Mouse (Mus musculus) MEL (cell line): ENCODE measurements around the gene Ptprh.

Experiments used
- CTCF ChIP-seq, 3 experiments: IDR thresholded peaks in 2 of 3; conservative IDR thresholded peaks in 1 of 3; 2 replicates each; pipeline ENCODE4 v1.5.1; 2011 to 2012; ENCODE audit warnings: low read length in 3 of 3, low read depth in 2 of 3, mild to moderate bottlenecking in 2 of 3, improper control_type of control experiment in 1 of 3, inconsistent platforms in 1 of 3, mixed read lengths in 1 of 3, moderate library complexity in 1 of 3; ENCODE audit not compliant: control insufficient read depth in 1 of 3, insufficient read depth in 1 of 3, poor library complexity in 1 of 3, severe bottlenecking in 1 of 3
- ELF1 ChIP-seq: IDR thresholded peaks from 2 replicates; pipeline ENCODE4 v1.6.1; 2014; ENCODE audit warnings: low read depth, mild to moderate bottlenecking, inconsistent platforms, low read length, improper control_type of control experiment, moderate library complexity
- ETS1 ChIP-seq: IDR thresholded peaks from 2 replicates; pipeline ENCODE4 v1.6.1; 2012; ENCODE audit warnings: low read depth, mild to moderate bottlenecking, inconsistent platforms, low read length, improper control_type of control experiment, moderate library complexity
- HCFC1 ChIP-seq: IDR thresholded peaks from 2 replicates; pipeline ENCODE4 v1.6.1; 2012; ENCODE audit warnings: low read depth, mild to moderate bottlenecking, inconsistent platforms, low read length, improper control_type of control experiment, moderate library complexity
- MAX ChIP-seq: IDR thresholded peaks from 2 replicates; pipeline ENCODE4 v1.6.1; 2011; ENCODE audit warnings: low read length, improper control_type of control experiment
- POLR2A ChIP-seq, 2 experiments: IDR thresholded peaks; 2 replicates each; pipeline ENCODE4 v1.6.1; 2011 to 2012; ENCODE audit warnings: low read length in 2 of 2, mild to moderate bottlenecking in 2 of 2, control low read depth in 1 of 2, improper control_type of control experiment in 1 of 2, low read depth in 1 of 2, moderate library complexity in 1 of 2; ENCODE audit not compliant: control insufficient read depth in 1 of 2, insufficient read depth in 1 of 2, poor library complexity in 1 of 2
- TCF12 ChIP-seq: IDR thresholded peaks from 2 replicates; pipeline ENCODE4 v1.6.1; 2014; ENCODE audit warnings: low read depth, mild to moderate bottlenecking, inconsistent platforms, low read length, improper control_type of control experiment, moderate library complexity
- ZC3H11A ChIP-seq: IDR thresholded peaks from 2 replicates; pipeline ENCODE4 v1.6.1; 2012; ENCODE audit warnings: low read depth, mild to moderate bottlenecking, inconsistent platforms, low read length, improper control_type of control experiment
- ZNF384 ChIP-seq: IDR thresholded peaks from 2 replicates; pipeline ENCODE4 v1.6.1; 2012; ENCODE audit warnings: low read depth, mild to moderate bottlenecking, inconsistent platforms, low read length, improper control_type of control experiment

DNA sequence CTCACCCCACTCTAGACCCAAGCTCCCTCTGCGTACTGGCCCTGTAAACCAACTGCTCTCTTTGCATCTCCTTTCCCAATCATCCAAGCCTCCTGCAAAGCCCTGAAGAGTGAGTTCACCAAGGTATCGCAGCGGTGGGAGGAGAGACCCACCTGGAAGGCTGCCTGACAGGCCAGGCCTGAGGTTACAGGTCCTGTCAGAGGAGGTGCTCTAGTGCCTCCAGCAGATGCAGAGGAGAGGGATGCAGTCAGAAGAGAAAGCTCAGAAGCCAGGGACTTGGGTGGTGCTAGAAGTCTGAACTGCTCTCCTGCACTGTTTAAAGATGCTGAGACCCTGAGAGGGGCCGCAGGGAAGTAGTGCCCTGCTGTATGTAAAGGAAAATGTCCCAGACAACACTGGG lies 104.8 kb downstream of the Ptprh start:
- TF ChIP-seq ETS1 (no peak), CTCF (IDR thresholded peaks at IDR 0.05 in 2 of 3, conservative IDR thresholded peaks at IDR 0.05 in 1 of 3; ENCODE audit: control insufficient read depth in 1 of 3, insufficient read depth in 1 of 3, low read depth in 2 of 3, low read length in 3 of 3, poor library complexity in 1 of 3, severe bottlenecking in 1 of 3) (no peak), TCF12 (no peak), MAX (no peak), ELF1 (no peak), ZNF384 (no peak), ZC3H11A (no peak), HCFC1 (no peak), POLR2A (IDR thresholded peaks at IDR 0.05; ENCODE audit: control insufficient read depth in 1 of 2, insufficient read depth in 1 of 2, low read depth in 1 of 2, low read length in 2 of 2, poor library complexity in 1 of 2) (no peak)
